Mouse (Mus musculus) limb, embryonic 14.5 days (tissue): Measurements from ENCODE around the gene Tcp11l1. TPM values are rescaled to one million over a fixed set of nuclear protein-coding genes. Genes with fewer than 3 reads are reported as not detected.
A peak's percentile ranks its signal among the peaks of the same experiment; 100 is the strongest.

Experiments
- ATAC-seq: fragments of 200-750 bp; cut with Nextera tagmentation; 2 replicates; pipeline ENCODE4 v1.8.0; 2017; ENCODE audit warnings: low read depth, moderate number of reproducible peaks, moderate TSS enrichment; ENCODE audit not compliant: low FRiP score
- DNase-seq: peaks from one replicate; pipeline ENCODE4 v3.0.0-alpha.2; 2015; ENCODE audit warnings: low spot score
- H3K27ac ChIP-seq: fragments of 300-500 bp; sonication (generic); replicated peaks from 2 replicates; pipeline ENCODE4 v1.5.1; 2014; ENCODE audit warnings: low read depth, mild to moderate bottlenecking, low read length, moderate library complexity, mixed read lengths
- H3K27me3 ChIP-seq: fragments of 300-500 bp; sonication (generic); 2 replicates; pipeline ENCODE4 v1.6.1; 2014; ENCODE audit warnings: low read length, mixed read lengths; ENCODE audit not compliant: control insufficient read depth, insufficient read depth
- H3K36me3 ChIP-seq: fragments of 300-500 bp; sonication (generic); 2 replicates; pipeline ENCODE4 v1.6.1; 2014; ENCODE audit warnings: mild to moderate bottlenecking, low read length, moderate library complexity, mixed read lengths; ENCODE audit not compliant: control insufficient read depth, insufficient read depth
- H3K4me1 ChIP-seq: fragments of 300-500 bp; sonication (generic); 2 replicates; pipeline ENCODE4 v1.6.1; 2014; ENCODE audit warnings: antibody characterized with exemption, low read length, mixed read lengths; ENCODE audit not compliant: control insufficient read depth, insufficient read depth
- H3K4me2 ChIP-seq: fragments of 300-500 bp; sonication (generic); replicated peaks from 2 replicates; pipeline ENCODE4 v1.6.1; 2014; ENCODE audit warnings: low read depth, mild to moderate bottlenecking, low read length, moderate library complexity; ENCODE audit not compliant: severe bottlenecking
- H3K4me3 ChIP-seq: fragments of 300-500 bp; sonication (generic); replicated peaks from 2 replicates; pipeline ENCODE4 v1.5.1; 2014; ENCODE audit warnings: low read length
- H3K9ac ChIP-seq: fragments of 300-500 bp; sonication (generic); 2 replicates; pipeline ENCODE4 v1.6.1; 2014; ENCODE audit warnings: mild to moderate bottlenecking, low read depth, low read length, moderate library complexity; ENCODE audit not compliant: severe bottlenecking
- H3K9me3 ChIP-seq: fragments of 300-500 bp; sonication (generic); 2 replicates; pipeline ENCODE4 v1.6.1; 2016; ENCODE audit warnings: low read length; ENCODE audit not compliant: control insufficient read depth
- POLR2A ChIP-seq: fragments of 200-500 bp; IDR thresholded peaks from 2 replicates; pipeline ENCODE4 v1.8.0; 2012; ENCODE audit warnings: inconsistent platforms, mild to moderate bottlenecking, moderate library complexity, borderline replicate concordance; ENCODE audit not compliant: insufficient read depth, insufficient read length; ENCODE audit errors: extremely low read depth
- WGBS: fragments of 180-500 bp; shearing (Covaris S2); extraction: QIAGEN DNeasy Blood & Tissue Kit; methylation state at CpG from one replicate; pipeline ENCODE4 v1.1.7; 2014; 5-methylcytosine and 5-hydroxymethylcytosine counted together
- polyA plus RNA-seq, 2 experiments: library from polyadenylated mRNA; depleted of rRNA in 1 of 2; stranded (reverse) in 1 of 2; unstranded in 1 of 2; fragments of >200 nt; fragmentation: Nextera tagmentation in 1 of 2; extraction: Ambion mirVana in 1 of 2; gene quantifications; 2 replicates each; pipeline versions ENCODE4 v1.2.1 to v1.2.3; 2012 to 2014

The Tcp11l1 gene
- polyA plus RNA-seq, 2 experiments = 22.5 to 47.6 TPM

DNA sequence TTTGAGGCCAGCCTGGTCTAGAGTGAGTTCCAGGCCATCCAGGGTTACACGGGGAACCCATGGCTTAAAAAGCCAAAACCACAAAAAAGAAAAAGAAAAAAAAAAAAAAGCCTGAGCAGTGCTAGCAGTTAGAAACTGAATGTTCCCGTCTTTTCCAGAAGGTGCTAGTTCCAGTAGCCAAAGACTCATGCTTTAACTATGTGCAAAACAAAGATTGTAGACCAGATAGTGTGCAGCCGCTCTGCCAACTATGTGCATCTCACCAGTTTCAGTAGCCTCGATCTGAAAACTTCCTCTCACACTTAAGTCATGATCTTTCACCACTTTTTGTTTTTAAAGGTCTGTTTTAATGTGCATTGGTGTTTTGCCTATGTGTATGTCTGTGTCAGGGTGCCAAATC lies 5.9 kb upstream of the Tcp11l1 start:
- Histone ChIP-seq H3K9me3 (no peaks in the 10 kb centered on the region), H3K4me1 (no peaks in the 10 kb centered on the region; the same call in none of the 2 replicates), H3K36me3 (no peaks in the 10 kb centered on the region), H3K4me2 (no peak overlapping the region), H3K27ac (no peak overlapping the region), H3K9ac (no peak overlapping the region), H3K4me3 (no peak overlapping the region), H3K27me3 (no peaks in the 10 kb centered on the region)
- 88% methylated on average over 4 of the region's 4 CpGs for WGBS
- no peak for TF ChIP-seq POLR2A
- ATAC-seq = no peak
- DNase-seq = no peak

GRCm38 (mm10) chr2:104717231-104717735 lies 5.3 kb upstream of the Tcp11l1 start:
- H3K4me2 ChIP-seq = no peak overlapping the region
- no peak overlapping the region for H3K4me3 ChIP-seq
- H3K9ac ChIP-seq = no peak overlapping the region
- TF ChIP-seq POLR2A = no peak
- no peaks in the 10 kb centered on the region for H3K27me3 ChIP-seq
- DNase-seq (no peak), ATAC-seq (no peak)
- WGBS = 84% methylated on average over 2 of the region's 2 CpGs
- no peaks in the 10 kb centered on the region for H3K9me3 ChIP-seq
- H3K4me1 ChIP-seq = peaks cover 5% of the 10 kb centered on the region
- no peaks in the 10 kb centered on the region for H3K36me3 ChIP-seq
- no peak overlapping the region for H3K27ac ChIP-seq

DNA sequence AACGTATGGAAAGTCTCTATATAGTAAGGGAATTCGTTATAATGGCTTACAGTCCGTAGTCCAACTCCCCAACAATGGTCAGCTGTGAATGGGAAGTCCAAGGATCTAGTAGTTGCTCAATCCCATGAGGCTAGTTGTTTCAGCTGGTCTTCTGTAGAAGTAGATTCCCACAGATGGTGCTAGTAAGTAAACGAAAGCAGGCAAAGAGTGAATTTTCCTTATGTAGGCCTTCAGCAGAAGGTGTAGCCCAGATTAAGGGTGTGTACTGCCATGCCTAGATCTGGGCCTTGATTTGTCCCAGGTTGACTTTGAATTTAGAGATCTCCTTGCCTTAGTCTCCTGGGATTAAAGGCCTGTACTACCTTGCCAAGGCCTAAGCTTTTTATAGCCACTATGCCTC lies 4.3 kb upstream of the Tcp11l1 start, which contains the start of gene Pin1rt1:
Gene Pin1rt1, minus strand, starts transcription at position 101 of the 400 bp plus-strand sequence.
- DNase-seq (no peak), ATAC-seq (no peak)
- Histone ChIP-seq H3K4me3 (no peak within 1 kb of the TSS), H3K9me3 (no peaks in the 10 kb centered on the region), H3K27me3 (no peaks in the 10 kb centered on the region), H3K36me3 (no peaks in the 10 kb centered on the region), H3K4me1 (peaks cover 5% of the 10 kb centered on the region), H3K4me2 (no peak within 1 kb of the TSS), H3K9ac (no peak within 1 kb of the TSS), H3K27ac (no peak within 1 kb of the TSS)
- 87% methylated on average over 4 of the region's 4 CpGs for WGBS
- no peak for TF ChIP-seq POLR2A

DNA sequence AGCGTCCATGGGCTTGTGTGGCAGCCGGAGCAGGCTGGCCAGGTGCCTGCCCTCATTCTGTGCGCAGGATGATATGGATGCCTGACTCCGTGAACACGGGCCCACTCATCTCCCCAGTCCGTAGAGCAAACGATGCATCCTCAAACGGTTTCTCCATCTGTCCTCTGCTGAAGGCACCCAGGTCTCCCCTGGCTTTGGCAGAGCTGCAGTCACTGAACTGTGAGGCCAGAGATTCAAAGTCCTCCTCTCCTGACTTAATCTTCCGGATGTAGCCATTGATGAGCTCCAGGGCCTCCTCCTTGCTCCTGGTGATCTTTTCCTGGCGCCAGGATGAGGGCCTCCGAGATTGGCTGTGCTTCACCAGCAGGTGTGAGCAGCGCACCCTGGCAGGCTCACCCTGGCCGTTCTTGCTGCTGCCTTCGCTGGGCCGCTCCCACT lies 2.3 kb upstream of the Tcp11l1 start:
- ATAC-seq = no peak
- TF ChIP-seq POLR2A = no peak
- no peak overlapping the region for H3K4me3 ChIP-seq
- no peaks in the 10 kb centered on the region for H3K27me3 ChIP-seq
- DNase-seq = no peak
- 34% methylated on average over 15 of the region's 15 CpGs for WGBS
- H3K27ac ChIP-seq = no peak overlapping the region
- H3K4me2 ChIP-seq = no peak overlapping the region
- peaks cover 13% of the 10 kb centered on the region for H3K4me1 ChIP-seq
- no peaks in the 10 kb centered on the region for H3K36me3 ChIP-seq
- no peaks in the 10 kb centered on the region for H3K9me3 ChIP-seq
- peak overlapping the region; percentile 12; the same call in 1 of the 2 replicates for H3K9ac ChIP-seq

GRCm38 (mm10) chr2:104712486-104712809 lies 479 bp upstream of the Tcp11l1 start:
- Histone ChIP-seq H3K9ac (peak overlapping the region; percentile 86), H3K4me3 (peak overlapping the region; percentile 76), H3K4me2 (peak overlapping the region; percentile 64), H3K9me3 (no peaks in the 10 kb centered on the region), H3K27ac (peak overlapping the region; percentile 91), H3K27me3 (no peaks in the 10 kb centered on the region), H3K36me3 (0 out of 2 replicates have a peak, but pooled peaks cover 7% of the 10 kb centered on the region), H3K4me1 (peaks cover 13% of the 10 kb centered on the region)
- no peak for DNase-seq
- ATAC-seq = peak; percentile 39; the same call in 1 of the 2 replicates
- whole genome bisulfite sequencing = 5% methylated on average over 7 of the region's 7 CpGs
- no peak for TF ChIP-seq POLR2A
